ENCODE assay signal across 8 mouse cellular contexts in genomic region chrY:1286171-1286795, GRCm38 (mm10). TPM values are rescaled to one million over a fixed set of nuclear protein-coding genes. Genes with fewer than 3 reads are reported as not detected.
DNase-seq lines count a peak whose midpoint lies in the region; ATAC-seq and TF ChIP-seq lines count a peak whose summit lies in the region.

Ddx3y (minus strand) TSS chrY:1286629.

- H3K9me3 ChIP-seq in heart, embryonic 15.5 days (replicated peaks) = no peaks in the 10 kb centered on the region

- H3K4me3 ChIP-seq in embryonic fibroblast, embryonic 13.5 days (ENCODE audit: insufficient read depth, low read length) = peak within 1 kb of the TSS; percentile 73
- H3K4me3 ChIP-seq in heart, embryonic 15.5 days = peak within 1 kb of the TSS; percentile 49

- 2% methylated on average over 31 of the region's 31 CpGs for WGBS in heart, embryonic 15.5 days

- H3K27me3 ChIP-seq in heart, embryonic 15.5 days = no peaks in the 10 kb centered on the region

- TF ChIP-seq CTCF in embryonic fibroblast, embryonic 13.5 days (IDR thresholded peaks at IDR 0.05; ENCODE audit: borderline replicate concordance, insufficient read depth, low read length) = no peak

- peak within 1 kb of the TSS; percentile 38 for H3K9ac ChIP-seq in heart, embryonic 15.5 days

- peak within 1 kb of the TSS; percentile 87 for H3K27ac ChIP-seq in embryonic fibroblast, embryonic 13.5 days (ENCODE audit: insufficient read depth, low read length)
- peak within 1 kb of the TSS; percentile 74 for H3K27ac ChIP-seq in heart, embryonic 15.5 days

- ATAC-seq in activated CD4-positive, CD25-positive, alpha-beta regulatory T cell, adult 4 months = peak; percentile 96
- peak; percentile 64 for ATAC-seq in heart, embryonic 15.5 days (replicated peaks; ENCODE audit: insufficient number of reproducible peaks, insufficient read depth, low FRiP score, low read depth)
- ATAC-seq in megakaryocyte progenitor cell, adult 5-6 weeks (replicated peaks; ENCODE audit: poor library complexity) = peak; percentile 99

- no peaks in the 10 kb centered on the region for H3K4me1 ChIP-seq in embryonic fibroblast, embryonic 13.5 days (ENCODE audit: control insufficient read depth, insufficient read depth, low read length)
- no peaks in the 10 kb centered on the region for H3K4me1 ChIP-seq in heart, embryonic 15.5 days (replicated peaks)

- H3K4me2 ChIP-seq in heart, embryonic 15.5 days = peak within 1 kb of the TSS; percentile 36; the same call in 1 of the 2 replicates

- no peaks in the 10 kb centered on the region for H3K36me3 ChIP-seq in heart, embryonic 15.5 days

- TF ChIP-seq POLR2A in embryonic fibroblast, embryonic 13.5 days (IDR thresholded peaks at IDR 0.05; ENCODE audit: low read depth, low read length) = no peak

- DNase-seq in adrenal gland, postnatal 14 days = no peak
- DNase-seq in adrenal gland, adult 8-10 months = no peak
- peak; percentile 85 for DNase-seq in layer of hippocampus, adult 9-11 months
- peak; percentile 52 for DNase-seq in right cerebral cortex, postnatal 4 days

RNA-seq across cellular contexts. Expression of gene Ddx3y, which starts in this region (rescaled TPM):
- total RNA-seq in adrenal gland, postnatal 14 days (2021) = 89.6 and 96.4 TPM in 2 replicates
- 10 to 100 TPM in 2 of 4 experiments, not detected in 2; 91.1 to 98.4 TPM for total RNA-seq in adrenal gland, adult 8-10 months (2022)
- polyA plus RNA-seq in activated CD4-positive, CD25-positive, alpha-beta regulatory T cell, adult 4 months (2017; shearing (Covaris generic)) = 100 to 1,000 TPM; 106 to 110 TPM
- 71.9 and 80.9 TPM in 2 replicates for polyA plus RNA-seq in embryonic fibroblast, embryonic 13.5 days (2011; ENCODE audit: insufficient read length, low read depth, missing spikeins)
- polyA plus RNA-seq in heart, embryonic 15.5 days (2015; fragmentation: Nextera tagmentation; extraction: Ambion mirVana) = 15.9 and 16.8 TPM in 2 replicates
- 35.9 and 40.2 TPM in 2 replicates for total RNA-seq in megakaryocyte progenitor cell, adult 5-6 weeks (2015)
- total RNA-seq in megakaryocyte progenitor cell, adult 5-6 weeks (2017) = 54.0 and 64.3 TPM in 2 replicates

Comparison
In these comparisons a context has a peak if more than half of its experiments do, and no peak if none do; other contexts are left out.
1. DNase-seq: peak in layer of hippocampus, adult 9-11 months (single experiment) and right cerebral cortex, postnatal 4 days (single experiment); none in adrenal gland, postnatal 14 days (single experiment) and adrenal gland, adult 8-10 months (single experiment).
2. Peak in every context shown above with its lines, with median percentiles within 50 percentile points of each other: ATAC-seq.